Mouse (Mus musculus) olfactory bulb, adult 2 months (tissue): ENCODE measurements around the gene Cald1.

Experiments
- CTCF ChIP-seq: fragments of 200-500 bp; IDR thresholded peaks from 2 replicates; pipeline ENCODE4 v1.5.1; 2012; ENCODE audit warnings: low read depth, mild to moderate bottlenecking, low read length, moderate library complexity; ENCODE audit not compliant: insufficient read depth
- POLR2A ChIP-seq: fragments of 200-500 bp; IDR thresholded peaks from 2 replicates; pipeline ENCODE4 v1.6.1; 2012; ENCODE audit warnings: mild to moderate bottlenecking, low read depth, low read length, moderate library complexity; ENCODE audit not compliant: insufficient read depth

DNA sequence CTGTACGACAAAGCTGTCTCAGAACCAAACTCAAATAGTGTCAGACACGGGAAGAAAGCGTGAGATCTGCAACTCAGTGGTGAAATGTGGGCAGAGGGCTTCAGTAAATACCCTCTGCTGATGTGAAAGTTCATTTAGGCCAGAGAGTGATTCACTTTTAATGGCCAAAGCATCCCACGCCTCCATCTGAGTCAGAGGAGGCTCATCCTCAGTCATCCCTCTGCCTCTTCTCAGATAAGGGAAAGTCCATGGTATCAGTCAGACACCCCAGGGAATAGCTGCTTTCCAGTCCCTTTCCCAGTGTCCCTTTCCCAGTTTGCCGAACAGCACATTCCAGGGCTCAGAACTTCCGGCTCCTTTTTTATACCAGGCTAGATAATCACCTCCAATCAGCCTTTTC lies 151.2 kb downstream of the Cald1 start:
- TF ChIP-seq CTCF: no peak
- no peak for TF ChIP-seq POLR2A
